Mouse (Mus musculus) MEL (cell line): ENCODE results near the gene Arl6ip5. TPM values are rescaled to one million over a fixed set of nuclear protein-coding genes. Genes with fewer than 3 reads are reported as not detected.

ENCODE experiments used
- DNase-seq: peaks from one replicate; pipeline ENCODE4 v3.0.0; 2011; ENCODE audit warnings: low read depth, low spot score
- H3K27ac ChIP-seq: 2 replicates; pipeline ENCODE4 v1.5.1; 2012; ENCODE audit warnings: low read depth, mild to moderate bottlenecking, control low read depth, low read length, moderate library complexity; ENCODE audit not compliant: control insufficient read depth
- H3K27me3 ChIP-seq, 2 experiments: fragments of 150-350 bp in 1 of 2; sonication (generic) in 1 of 2; 2 replicates each; pipeline ENCODE4 v1.6.1; 2012; ENCODE audit warnings: low read length in 2 of 2, mild to moderate bottlenecking in 2 of 2, improper control_type of control experiment in 1 of 2, moderate library complexity in 1 of 2; ENCODE audit not compliant: insufficient read depth in 2 of 2, control insufficient read depth in 1 of 2
- H3K36me3 ChIP-seq, 2 experiments: 2 replicates each; pipeline ENCODE4 v1.6.1; 2012 to 2014; ENCODE audit warnings: low read length in 2 of 2, improper control_type of control experiment in 1 of 2, inconsistent platforms in 1 of 2, mild to moderate bottlenecking in 1 of 2; ENCODE audit not compliant: insufficient read depth in 2 of 2, control insufficient read depth in 1 of 2
- H3K4me1 ChIP-seq, 2 experiments: fragments of 150-350 bp in 1 of 2; sonication (generic) in 1 of 2; 2 replicates each; pipeline ENCODE4 v1.6.1; 2012; ENCODE audit warnings: low read length in 2 of 2, improper control_type of control experiment in 1 of 2, mild to moderate bottlenecking in 1 of 2; ENCODE audit not compliant: insufficient read depth in 2 of 2, control insufficient read depth in 1 of 2
- H3K4me3 ChIP-seq, 2 experiments: fragments of 150-350 bp in 1 of 2; sonication (generic) in 1 of 2; 2 replicates each; pipeline ENCODE4 v1.5.1; 2012; ENCODE audit warnings: low read depth in 2 of 2, low read length in 2 of 2, mild to moderate bottlenecking in 2 of 2, moderate library complexity in 2 of 2, control low read depth in 1 of 2, improper control_type of control experiment in 1 of 2; ENCODE audit not compliant: control insufficient read depth in 1 of 2, insufficient read depth in 1 of 2
- H3K79me2 ChIP-seq: 2 replicates; pipeline ENCODE4 v1.6.1; 2012; ENCODE audit warnings: mild to moderate bottlenecking, low read length, moderate library complexity; ENCODE audit not compliant: control insufficient read depth, poor library complexity, insufficient read depth
- H3K9ac ChIP-seq: 2 replicates; pipeline ENCODE4 v1.6.1; 2012; ENCODE audit warnings: low read depth, mild to moderate bottlenecking, control low read depth, low read length, moderate library complexity; ENCODE audit not compliant: control insufficient read depth, poor library complexity, severe bottlenecking
- H3K9me3 ChIP-seq: fragments of 150-350 bp; sonication (generic); replicated peaks from 2 replicates; pipeline ENCODE4 v1.6.1; 2012; ENCODE audit warnings: mild to moderate bottlenecking, low read length, improper control_type of control experiment, moderate library complexity; ENCODE audit not compliant: insufficient read depth
- CHD1 ChIP-seq: IDR thresholded peaks from 2 replicates; pipeline ENCODE4 v1.6.1; 2012; ENCODE audit warnings: low read depth, mild to moderate bottlenecking, inconsistent platforms, low read length, improper control_type of control experiment
- E2F4 ChIP-seq: IDR thresholded peaks from 2 replicates; pipeline ENCODE4 v1.6.1; 2011; ENCODE audit warnings: low read depth, low read length, improper control_type of control experiment, borderline replicate concordance
- ELF1 ChIP-seq: IDR thresholded peaks from 2 replicates; pipeline ENCODE4 v1.6.1; 2014; ENCODE audit warnings: low read depth, mild to moderate bottlenecking, inconsistent platforms, low read length, improper control_type of control experiment, moderate library complexity
- ETS1 ChIP-seq: IDR thresholded peaks from 2 replicates; pipeline ENCODE4 v1.6.1; 2012; ENCODE audit warnings: low read depth, mild to moderate bottlenecking, inconsistent platforms, low read length, improper control_type of control experiment, moderate library complexity
- GABPA ChIP-seq: IDR thresholded peaks from 2 replicates; pipeline ENCODE4 v1.6.1; 2012; ENCODE audit warnings: low read depth, mild to moderate bottlenecking, inconsistent platforms, low read length, improper control_type of control experiment, moderate library complexity
- MAFK ChIP-seq: IDR thresholded peaks from 2 replicates; pipeline ENCODE4 v1.6.1; 2011; ENCODE audit warnings: low read depth, mild to moderate bottlenecking, low read length, improper control_type of control experiment, borderline replicate concordance
- MAX ChIP-seq: IDR thresholded peaks from 2 replicates; pipeline ENCODE4 v1.6.1; 2011; ENCODE audit warnings: low read length, improper control_type of control experiment
- MAZ ChIP-seq: IDR thresholded peaks from 2 replicates; pipeline ENCODE4 v1.6.1; 2012; ENCODE audit warnings: low read depth, mild to moderate bottlenecking, inconsistent platforms, low read length, improper control_type of control experiment
- MEF2A ChIP-seq: IDR thresholded peaks from 2 replicates; pipeline ENCODE4 v1.6.1; 2014; ENCODE audit warnings: low read depth, mild to moderate bottlenecking, inconsistent platforms, low read length, improper control_type of control experiment; ENCODE audit not compliant: poor library complexity, insufficient replicate concordance, severe bottlenecking; ENCODE audit errors: extremely low read depth
- MXI1 ChIP-seq: IDR thresholded peaks from 2 replicates; pipeline ENCODE4 v1.6.1; 2011; ENCODE audit warnings: mild to moderate bottlenecking, low read depth, low read length, improper control_type of control experiment
- NELFE ChIP-seq: IDR thresholded peaks from 2 replicates; pipeline ENCODE4 v1.6.1; 2011; ENCODE audit warnings: low read depth, low read length, improper control_type of control experiment
- NRF1 ChIP-seq: IDR thresholded peaks from 2 replicates; pipeline ENCODE4 v1.6.1; 2014; ENCODE audit warnings: low read depth, mild to moderate bottlenecking, inconsistent platforms, low read length, improper control_type of control experiment, moderate library complexity; ENCODE audit not compliant: poor library complexity, insufficient read depth, severe bottlenecking
- POLR2AphosphoS5 ChIP-seq: IDR thresholded peaks from 2 replicates; pipeline ENCODE4 v1.6.1; 2012; ENCODE audit warnings: low read depth, borderline replicate concordance, mild to moderate bottlenecking, inconsistent platforms, low read length, moderate library complexity, mixed read lengths
- RAD21 ChIP-seq: IDR thresholded peaks from 2 replicates; pipeline ENCODE4 v1.6.1; 2011; ENCODE audit warnings: mild to moderate bottlenecking, low read depth, low read length, improper control_type of control experiment
- RCOR1 ChIP-seq: IDR thresholded peaks from 2 replicates; pipeline ENCODE4 v1.6.1; 2012; ENCODE audit warnings: low read depth, mild to moderate bottlenecking, inconsistent platforms, low read length, improper control_type of control experiment
- SIN3A ChIP-seq: IDR thresholded peaks from 2 replicates; pipeline ENCODE4 v1.6.1; 2012; ENCODE audit warnings: low read length, improper control_type of control experiment, inconsistent platforms
- SMC3 ChIP-seq: IDR thresholded peaks from 2 replicates; pipeline ENCODE4 v1.6.1; 2011; ENCODE audit warnings: low read depth, low read length, improper control_type of control experiment
- TAL1 ChIP-seq: IDR thresholded peaks from 2 replicates; pipeline ENCODE4 v1.6.1; 2012; ENCODE audit warnings: mild to moderate bottlenecking, inconsistent platforms, low read length, moderate library complexity, mixed read lengths
- TCF12 ChIP-seq: IDR thresholded peaks from 2 replicates; pipeline ENCODE4 v1.6.1; 2014; ENCODE audit warnings: low read depth, mild to moderate bottlenecking, inconsistent platforms, low read length, improper control_type of control experiment, moderate library complexity
- UBTF ChIP-seq: IDR thresholded peaks from 2 replicates; pipeline ENCODE4 v1.6.1; 2012; ENCODE audit warnings: low read depth, mild to moderate bottlenecking, inconsistent platforms, low read length, improper control_type of control experiment, moderate library complexity, borderline replicate concordance; ENCODE audit not compliant: insufficient read depth
- USF1 ChIP-seq: IDR thresholded peaks from 2 replicates; pipeline ENCODE4 v1.6.1; 2014; ENCODE audit warnings: low read depth, mild to moderate bottlenecking, inconsistent platforms, low read length, improper control_type of control experiment, moderate library complexity
- ZKSCAN1 ChIP-seq: IDR thresholded peaks from 2 replicates; pipeline ENCODE4 v1.6.1; 2012; ENCODE audit warnings: low read depth, mild to moderate bottlenecking, inconsistent platforms, low read length, improper control_type of control experiment, moderate library complexity
- ZNF384 ChIP-seq: IDR thresholded peaks from 2 replicates; pipeline ENCODE4 v1.6.1; 2012; ENCODE audit warnings: low read depth, mild to moderate bottlenecking, inconsistent platforms, low read length, improper control_type of control experiment
- polyA plus RNA-seq, 2 experiments: library from polyadenylated mRNA; stranded (reverse) in 1 of 2; unstranded in 1 of 2; fragments of >175 nt in 1 of 2; fragments of >200 nt in 1 of 2; gene quantifications; 2 replicates each; pipeline versions ENCODE4 v1.2.1 to v1.2.4; 2012; ENCODE audit warnings: low replicate concordance in 2 of 2, low read depth in 1 of 2; ENCODE audit not compliant: insufficient read length in 2 of 2, insufficient read depth in 1 of 2, missing spikeins in 1 of 2
- total RNA-seq: library from RNA; depleted of rRNA; stranded (reverse); fragments of 300-350 nt; gene quantifications from 2 replicates; pipeline ENCODE4 v1.2.3, GENCODE M21; 2012

Arl6ip5 gene
- total and polyA plus RNA-seq, 3 experiments = 39.4 to 113 TPM; not detected in 1

- H3K27me3 ChIP-seq = no peaks in the 10 kb centered on the region
- H3K4me1 ChIP-seq = no peaks in the 10 kb centered on the region
- H3K9ac ChIP-seq = no peak overlapping the region
- TF ChIP-seq RCOR1 (no peak), POLR2AphosphoS5 (no peak), SMC3 (no peak), MAFK (no peak), MEF2A (no peak), SIN3A (no peak), CHD1 (no peak), GABPA (no peak), TCF12 (no peak), ELF1 (no peak), MAZ (no peak), NRF1 (no peak), NELFE (no peak), RAD21 (no peak), ETS1 (no peak), MAX (no peak), ZKSCAN1 (no peak), ZNF384 (no peak), USF1 (no peak)
- no peak overlapping the region for H3K27ac ChIP-seq
- no peak overlapping the region for H3K4me3 ChIP-seq
- H3K36me3 ChIP-seq = no peaks in the 10 kb centered on the region
- no peak for DNase-seq
- no peaks in the 10 kb centered on the region for H3K79me2 ChIP-seq
- H3K9me3 ChIP-seq = no peaks in the 10 kb centered on the region
Observed at GRCm38 (mm10) chr6:97276366-97276765, 65.9 kb downstream of the Arl6ip5 start.

- Histone ChIP-seq H3K4me3 (no peak overlapping the region), H3K79me2 (no peaks in the 10 kb centered on the region)
- peak; percentile 12 for DNase-seq
Observed at GRCm38 (mm10) chr6:97276890-97277497, 66.5 kb downstream of the Arl6ip5 start.

More at GRCm38 (mm10) chr6:97276890-97277497, 66.5 kb downstream of the Arl6ip5 start:
- no peak overlapping the region for H3K27ac ChIP-seq
- no peaks in the 10 kb centered on the region for H3K36me3 ChIP-seq
- no peaks in the 10 kb centered on the region for H3K9me3 ChIP-seq
- no peaks in the 10 kb centered on the region for H3K4me1 ChIP-seq
- no peaks in the 10 kb centered on the region; a peak in 1 of 4 replicates for H3K27me3 ChIP-seq
- no peak overlapping the region for H3K9ac ChIP-seq
- no peak for TF ChIP-seq MXI1
- no peak for TF ChIP-seq TCF12
- no peak for TF ChIP-seq TAL1
- no peak for TF ChIP-seq MEF2A
- no peak for TF ChIP-seq GABPA
- TF ChIP-seq E2F4 = no peak
- no peak for TF ChIP-seq MAX
- TF ChIP-seq UBTF = no peak
- no peak for TF ChIP-seq USF1
- TF ChIP-seq, all 39 proteins: peak for 0
